ENCODE assay signal across 8 mouse cellular contexts in genomic region chr7:83813993-83814392, GRCm38 (mm10). TPM values are rescaled to one million over a fixed set of nuclear protein-coding genes. Genes with fewer than 3 reads are reported as not detected.
DNase-seq lines count a peak whose midpoint lies in the region; ATAC-seq lines count a peak whose summit lies in the region.

No protein-coding gene starts in this region.

- WGBS in embryonic facial prominence, embryonic 15.5 days, result 8% methylated on average over 4 of the region's 4 CpGs

- intact Hi-C loops in heart, postnatal 10 days (cut with DNase I), result loop anchor here (2.0 kb wide), 1 partner anchor 27 kb away; no protein-coding TSS in a partner anchor

- no peaks in the 10 kb centered on the region for H3K27me3 ChIP-seq in embryonic facial prominence, embryonic 15.5 days

- no peaks in the 10 kb centered on the region for H3K9me3 ChIP-seq in embryonic facial prominence, embryonic 15.5 days (replicated peaks)

- peaks cover 54% of the 10 kb centered on the region for H3K4me1 ChIP-seq in embryonic facial prominence, embryonic 15.5 days

- ATAC-seq in embryonic facial prominence, embryonic 15.5 days (ENCODE audit: insufficient number of reproducible peaks, low FRiP score, low TSS enrichment, low read depth), result peak; percentile 82
- ATAC-seq in megakaryocyte progenitor cell, adult 5-6 weeks (replicated peaks; ENCODE audit: poor library complexity), result peak; percentile 32

- no peak overlapping the region for H3K9ac ChIP-seq in embryonic facial prominence, embryonic 15.5 days

- DNase-seq in urinary bladder, adult 18-20 months (ENCODE audit: low spot score in 2 of 2), result peak; percentile 5 to 9
- DNase-seq in urinary bladder, postnatal 10 days (ENCODE audit: low spot score), result no peak
- peak; percentile 66 to 70 for DNase-seq in heart, postnatal 10 days
- peak; percentile 34 to 64 for DNase-seq in kidney, postnatal 4 days
- no peak for DNase-seq in thymus, postnatal 14 days
- DNase-seq in right cerebral cortex, postnatal 25 days, result no peak

- H3K4me3 ChIP-seq in embryonic facial prominence, embryonic 15.5 days (replicated peaks), result no peak overlapping the region

- no peak overlapping the region for H3K4me2 ChIP-seq in embryonic facial prominence, embryonic 15.5 days (replicated peaks)

- H3K27ac ChIP-seq in embryonic facial prominence, embryonic 15.5 days (replicated peaks), result peak overlapping the region; percentile 89

- H3K36me3 ChIP-seq in embryonic facial prominence, embryonic 15.5 days, result no peaks in the 10 kb centered on the region

RNA-seq across cellular contexts. Expression of gene Cfap161, which starts 19.3 kb away (rescaled TPM):
- polyA plus RNA-seq in embryonic facial prominence, embryonic 15.5 days (2015; fragmentation: Nextera tagmentation; extraction: Ambion mirVana), result 7.0 and 14.1 TPM in 2 replicates
- total RNA-seq in heart, postnatal 10 days (2021), result not detected
- not detected in 2 replicates for total RNA-seq in megakaryocyte progenitor cell, adult 5-6 weeks (2015)
- not detected in 2 replicates for total RNA-seq in megakaryocyte progenitor cell, adult 5-6 weeks (2017)

Comparison
In these comparisons a context has a peak if more than half of its experiments do, and no peak if none do; other contexts are left out.
1. DNase-seq: peak in urinary bladder, adult 18-20 months (2 of 2), heart, postnatal 10 days (2 of 2) and kidney, postnatal 4 days (2 of 2); none in urinary bladder, postnatal 10 days (single experiment), thymus, postnatal 14 days (single experiment) and right cerebral cortex, postnatal 25 days (single experiment).